Mouse (Mus musculus): ENCODE results near the gene Atad1.
"Not testable (repeated sequence)": the region's sequence is repeated elsewhere in the genome, so short reads cannot be mapped to it uniquely, and the experiment has no call there.

The Atad1 gene

GRCm38 (mm10) chr19:32739686-32740085 is at the start of gene Atad1:
Gene Atad1 (minus strand): TSS chr19:32739786.
- no peak for DNase-seq (ENCODE audit: low spot score)

- DNase-seq (ENCODE audit: low spot score) = not testable (repeated sequence)
Measured at GRCm38 (mm10) chr19:32788016-32788415, 48.4 kb upstream of the Atad1 start.

GRCm38 (mm10) chr19:32787388-32787787 is 47.8 kb upstream of the Atad1 start:
- peak; percentile 17 for DNase-seq (ENCODE audit: low spot score)

GRCm38 (mm10) chr19:32781305-32782071 is 41.9 kb upstream of the Atad1 start:
- DNase-seq (ENCODE audit: low spot score) = no peak

- DNase-seq (ENCODE audit: low spot score) = no peak
Measured at GRCm38 (mm10) chr19:32779131-32779530, 39.5 kb upstream of the Atad1 start.

GRCm38 (mm10) chr19:32778411-32778810 is 38.8 kb upstream of the Atad1 start:
- DNase-seq (ENCODE audit: low spot score) = peak; percentile 2

GRCm38 (mm10) chr19:32762493-32762892 is 22.9 kb upstream of the Atad1 start:
- no peak for DNase-seq (ENCODE audit: low spot score)

- DNase-seq (ENCODE audit: low spot score) = no peak
Measured at GRCm38 (mm10) chr19:32761162-32761561, 21.6 kb upstream of the Atad1 start.

- no peak for DNase-seq (ENCODE audit: low spot score)
Measured at GRCm38 (mm10) chr19:32760499-32760898, 20.9 kb upstream of the Atad1 start.

GRCm38 (mm10) chr19:32759357-32760024 is 19.9 kb upstream of the Atad1 start:
- no peak for DNase-seq (ENCODE audit: low spot score)

- no peak for DNase-seq (ENCODE audit: low spot score)
Measured at GRCm38 (mm10) chr19:32758793-32759161, 19.2 kb upstream of the Atad1 start.

GRCm38 (mm10) chr19:32757831-32758792 is 18.5 kb upstream of the Atad1 start:
- peak; percentile 19 for DNase-seq (ENCODE audit: low spot score)

GRCm38 (mm10) chr19:32756900-32757725 is 17.5 kb upstream of the Atad1 start, which contains the start of gene Pten:
Gene Pten (plus strand): TSS chr19:32757497.
- peak; percentile 95 for DNase-seq (ENCODE audit: low spot score)

- DNase-seq (ENCODE audit: low spot score) = no peak
Measured at GRCm38 (mm10) chr19:32756636-32756899, 17.0 kb upstream of the Atad1 start.

GRCm38 (mm10) chr19:32755792-32756635 is 16.4 kb upstream of the Atad1 start:
- peak; percentile 97 for DNase-seq (ENCODE audit: low spot score)

- DNase-seq (ENCODE audit: low spot score) = no peak
Measured at GRCm38 (mm10) chr19:32755104-32755791, 15.7 kb upstream of the Atad1 start.

GRCm38 (mm10) chr19:32754188-32755000 is 14.8 kb upstream of the Atad1 start:
- DNase-seq (ENCODE audit: low spot score) = no peak

- DNase-seq (ENCODE audit: low spot score) = no peak
Measured at GRCm38 (mm10) chr19:32753386-32753785, 13.8 kb upstream of the Atad1 start.

GRCm38 (mm10) chr19:32752357-32752756 is 12.8 kb upstream of the Atad1 start:
- DNase-seq (ENCODE audit: low spot score) = no peak
